Mouse (Mus musculus): ENCODE data around the gene Rdh16f1. TPM values are rescaled to one million over a fixed set of nuclear protein-coding genes. Genes with fewer than 3 reads are reported as not detected.

The Rdh16f1 gene
- polyA plus RNA-seq, 2 experiments, result 0.03 to 0.11 TPM

DNA sequence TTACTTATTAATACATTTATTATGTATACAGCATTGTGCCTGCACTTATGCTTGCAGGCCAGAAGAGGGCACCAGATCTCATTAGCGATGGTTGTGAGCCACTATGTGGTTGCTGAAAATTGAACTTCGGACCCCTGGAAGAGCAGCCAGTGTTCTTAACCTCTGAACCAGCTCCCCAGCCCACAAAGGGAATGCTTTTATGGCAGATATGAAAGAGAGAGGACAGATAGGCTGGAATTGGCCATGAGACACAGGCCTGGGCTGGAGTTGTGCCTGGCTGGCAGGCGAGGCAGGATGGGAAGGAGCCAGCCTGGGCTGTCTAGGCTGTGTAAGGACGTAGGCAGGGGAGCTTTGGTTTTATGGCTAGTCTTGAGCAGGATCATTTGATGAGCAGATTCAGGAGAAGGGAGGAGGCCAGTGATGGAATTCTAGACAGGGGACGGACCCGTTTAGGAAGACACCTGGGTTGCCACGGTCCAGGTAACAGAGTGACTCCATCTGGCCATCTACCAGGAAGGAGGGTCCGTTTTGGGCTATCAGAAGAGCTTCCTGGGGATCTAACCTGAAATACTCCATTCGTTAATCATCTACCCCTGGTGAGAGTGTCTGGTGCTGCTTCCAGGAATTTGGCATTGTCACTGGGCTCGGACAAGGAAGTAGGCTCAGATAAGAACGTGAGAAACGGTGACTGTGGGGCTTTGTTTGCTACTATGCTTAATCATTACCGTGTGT, 21.3 kb upstream of the Rdh16f1 start:
- Histone ChIP-seq H3K4me3 (ENCODE audit: insufficient read depth in 1 of 2, low read depth in 2 of 2, low read length in 2 of 2) (peak overlapping the region in 1 of 2 experiments; percentile 82; a peak in 2 of 4 replicates), H3K27ac (peak overlapping the region; percentile 45), H3K9me3 (ENCODE audit: control insufficient read depth, low read length) (no peaks in the 10 kb centered on the region), H3K4me2 (ENCODE audit: low read depth) (peak overlapping the region; percentile 75), H3K9ac (replicated peaks) (peak overlapping the region; percentile 79; the same call in 1 of the 2 replicates), H3K36me3 (replicated peaks; ENCODE audit: control insufficient read depth, insufficient read depth, low read depth) (peaks cover 15% of the 10 kb centered on the region), H3K27me3 (ENCODE audit: control insufficient read depth, insufficient read depth, low read length) (no peaks in the 10 kb centered on the region), H3K4me1 (replicated peaks; ENCODE audit: control insufficient read depth in 2 of 2, insufficient read depth in 2 of 2, low read length in 1 of 2) (peaks cover 36 to 44% of the 10 kb centered on the region in 2 experiments)
- ATAC-seq (ENCODE audit: insufficient read depth), result peak; percentile 40; the same call in 1 of the 2 replicates
- peak; percentile 86 for TF ChIP-seq CTCF (IDR thresholded peaks at IDR 0.05; ENCODE audit: low read depth)
- TF ChIP-seq EP300 (IDR thresholded peaks at IDR 0.05; ENCODE audit: low read depth), result 0 out of 2 replicates have a peak, but pooled peaks have one; percentile 11
- peak in 2 of 3 experiments; percentile 55 to 63 for DNase-seq (ENCODE audit: low read depth in 3 of 3, low spot score in 3 of 3)
- 21% methylated on average over 13 of the region's 13 CpGs for WGBS (ENCODE audit: insufficient replicate concordance)

DNA sequence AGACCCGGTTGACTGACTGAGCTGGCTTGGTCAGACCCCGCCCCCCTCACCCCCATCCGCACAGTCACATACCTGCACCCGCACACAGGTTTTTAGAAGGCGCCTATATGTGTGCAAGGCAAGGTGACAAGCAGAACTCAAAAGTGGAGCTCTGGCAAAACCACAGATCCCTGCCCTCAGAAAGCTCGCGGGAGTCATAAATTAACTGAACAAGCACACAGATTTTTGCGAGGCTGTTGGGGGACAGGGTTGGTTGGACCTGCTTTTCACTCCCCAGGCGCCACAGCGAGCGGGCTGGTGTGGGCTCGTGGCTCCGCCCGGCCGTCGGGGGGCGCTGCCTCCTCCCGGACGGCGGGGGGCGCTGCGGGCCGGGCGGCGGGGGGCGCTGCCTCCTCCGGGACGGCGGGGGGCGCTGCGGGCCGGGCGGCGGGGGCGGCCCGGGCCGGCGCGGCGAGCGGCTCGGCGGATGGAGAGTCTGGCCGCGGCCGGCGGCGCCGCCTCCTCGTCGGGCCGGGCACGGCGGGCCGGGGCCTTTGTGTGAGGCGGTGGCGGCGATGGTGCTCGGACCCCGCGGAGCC, 20.4 kb upstream of the Rdh16f1 start, which contains the start of gene Zbtb39:
Zbtb39 (plus strand) TSS at position 456 of the 578 bp plus-strand sequence.
- H3K27me3 ChIP-seq (ENCODE audit: control insufficient read depth, insufficient read depth, low read length), result no peaks in the 10 kb centered on the region
- H3K36me3 ChIP-seq (replicated peaks; ENCODE audit: control insufficient read depth, insufficient read depth, low read depth), result peaks cover 22% of the 10 kb centered on the region
- DNase-seq (ENCODE audit: low read depth in 3 of 3, low spot score in 3 of 3) (peak in 2 of 3 experiments; percentile 51 to 54), ATAC-seq (ENCODE audit: insufficient read depth) (peak; percentile 69)
- H3K4me2 ChIP-seq (ENCODE audit: low read depth), result peak within 1 kb of the TSS; percentile 75
- H3K4me1 ChIP-seq (replicated peaks; ENCODE audit: control insufficient read depth in 2 of 2, insufficient read depth in 2 of 2, low read length in 1 of 2), result peaks cover 29 to 36% of the 10 kb centered on the region in 2 experiments
- TF ChIP-seq CTCF (IDR thresholded peaks at IDR 0.05; ENCODE audit: low read depth) (peak; percentile 47), EP300 (IDR thresholded peaks at IDR 0.05; ENCODE audit: low read depth) (no peak)
- H3K4me3 ChIP-seq (ENCODE audit: insufficient read depth in 1 of 2, low read depth in 2 of 2, low read length in 2 of 2), result peak within 1 kb of the TSS; percentile 72 to 82
- H3K9ac ChIP-seq (replicated peaks), result peak within 1 kb of the TSS; percentile 79
- H3K9me3 ChIP-seq (ENCODE audit: control insufficient read depth, low read length), result no peaks in the 10 kb centered on the region
- WGBS (ENCODE audit: insufficient replicate concordance), result 3% methylated on average over 50 of the region's 61 CpGs
- peak within 1 kb of the TSS; percentile 45 for H3K27ac ChIP-seq

DNA sequence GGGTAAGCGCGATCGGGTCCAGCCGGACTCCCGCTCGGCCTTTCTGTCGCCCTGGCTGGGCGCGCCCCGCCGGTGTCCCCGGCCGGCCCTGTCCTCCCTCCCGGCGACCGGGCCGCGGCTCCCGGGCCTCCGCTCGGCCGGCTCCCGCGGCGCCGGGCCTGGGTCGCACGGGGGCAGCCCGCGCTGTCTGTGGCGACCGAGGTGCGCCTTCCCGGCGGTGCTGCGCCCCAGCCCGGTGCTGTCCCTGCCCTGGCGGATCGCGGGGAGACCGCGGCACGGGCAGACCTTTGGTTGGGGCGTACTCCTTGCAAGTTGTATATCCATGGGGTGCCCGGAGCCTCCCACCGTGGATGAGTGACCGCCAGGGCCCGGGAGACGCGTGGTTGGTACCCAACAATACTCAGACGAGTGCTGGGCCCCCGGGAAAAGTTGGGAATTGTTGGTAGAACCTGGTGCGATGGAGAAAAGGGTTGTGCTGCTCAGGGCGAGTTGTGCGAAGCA, 19.9 kb upstream of the Rdh16f1 start:
- Histone ChIP-seq H3K4me3 (ENCODE audit: insufficient read depth in 1 of 2, low read depth in 2 of 2, low read length in 2 of 2) (peak overlapping the region; percentile 72 to 82), H3K27me3 (ENCODE audit: control insufficient read depth, insufficient read depth, low read length) (no peaks in the 10 kb centered on the region), H3K4me1 (replicated peaks; ENCODE audit: control insufficient read depth in 2 of 2, insufficient read depth in 2 of 2, low read length in 1 of 2) (peaks cover 29 to 34% of the 10 kb centered on the region in 2 experiments), H3K9me3 (ENCODE audit: control insufficient read depth, low read length) (no peaks in the 10 kb centered on the region), H3K27ac (no peak overlapping the region; the same call in 1 of the 2 replicates), H3K36me3 (replicated peaks; ENCODE audit: control insufficient read depth, insufficient read depth, low read depth) (peaks cover 22% of the 10 kb centered on the region), H3K9ac (replicated peaks) (peak overlapping the region; percentile 79), H3K4me2 (ENCODE audit: low read depth) (peak overlapping the region; percentile 75)
- TF ChIP-seq CTCF (IDR thresholded peaks at IDR 0.05; ENCODE audit: low read depth) (no peak), EP300 (IDR thresholded peaks at IDR 0.05; ENCODE audit: low read depth) (no peak)
- WGBS (ENCODE audit: insufficient replicate concordance), result under 1% methylated on average over 54 of the region's 55 CpGs
- ATAC-seq (ENCODE audit: insufficient read depth) (peak; percentile 40), DNase-seq (ENCODE audit: low read depth in 3 of 3, low spot score in 3 of 3) (no peak)

DNA sequence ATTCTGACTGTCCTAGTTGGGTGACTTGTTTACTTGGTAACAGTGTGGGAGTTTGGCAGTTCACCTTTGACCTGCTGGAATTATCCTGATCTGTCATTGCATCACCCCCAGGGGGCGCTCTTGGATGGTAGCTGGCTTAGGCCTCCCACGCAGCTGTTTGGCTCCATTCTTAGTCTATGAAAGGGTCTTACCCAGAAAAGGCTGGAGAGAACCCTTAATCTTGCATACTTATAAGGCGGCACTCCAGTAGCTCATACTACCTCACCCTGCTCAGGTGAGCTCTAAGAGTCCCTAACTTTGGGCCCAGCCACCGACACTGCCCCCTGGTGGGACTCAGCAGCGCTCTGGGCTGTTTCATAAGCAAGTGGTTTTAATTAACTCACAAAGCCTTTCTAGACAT, 14.9 kb upstream of the Rdh16f1 start:
- TF ChIP-seq EP300 (IDR thresholded peaks at IDR 0.05; ENCODE audit: low read depth), result no peak
- peak; percentile 79 for TF ChIP-seq CTCF (IDR thresholded peaks at IDR 0.05; ENCODE audit: low read depth)
- peaks cover 3 to 16% of the 10 kb centered on the region in 2 experiments for H3K4me1 ChIP-seq (replicated peaks; ENCODE audit: control insufficient read depth in 2 of 2, insufficient read depth in 2 of 2, low read length in 1 of 2)
- H3K9ac ChIP-seq (replicated peaks), result no peak overlapping the region
- no peak overlapping the region for H3K27ac ChIP-seq
- ATAC-seq (ENCODE audit: insufficient read depth) (no peak), DNase-seq (ENCODE audit: low read depth in 3 of 3, low spot score in 3 of 3) (no peak)
- 75% methylated on average over 5 of the region's 5 CpGs for WGBS (ENCODE audit: insufficient replicate concordance)
- H3K4me3 ChIP-seq (ENCODE audit: insufficient read depth in 1 of 2, low read depth in 2 of 2, low read length in 2 of 2), result no peak overlapping the region
- no peaks in the 10 kb centered on the region for H3K9me3 ChIP-seq (ENCODE audit: control insufficient read depth, low read length)
- no peaks in the 10 kb centered on the region for H3K27me3 ChIP-seq (ENCODE audit: control insufficient read depth, insufficient read depth, low read length)
- H3K36me3 ChIP-seq (replicated peaks; ENCODE audit: control insufficient read depth, insufficient read depth, low read depth), result peaks cover 22% of the 10 kb centered on the region
- no peak overlapping the region for H3K4me2 ChIP-seq (ENCODE audit: low read depth)

DNA sequence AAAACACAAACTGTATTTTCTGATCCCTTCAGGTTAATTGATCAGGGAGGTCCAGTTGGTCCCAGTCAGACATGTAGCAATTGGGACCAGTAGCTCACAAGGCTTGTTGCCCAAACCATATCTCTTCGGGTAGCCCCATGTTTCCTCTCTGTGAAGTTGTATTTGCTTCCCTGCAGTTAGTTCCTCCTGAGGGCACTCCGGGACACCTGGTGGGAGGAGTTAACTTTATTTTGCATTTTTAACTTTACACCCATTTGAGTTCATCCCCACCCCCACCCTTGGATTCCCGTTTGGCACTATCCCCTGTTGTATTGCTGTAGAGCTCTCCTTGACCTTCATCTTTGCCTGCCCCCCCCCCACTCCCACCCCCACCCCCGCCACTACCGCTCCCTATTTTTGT, 13.7 kb upstream of the Rdh16f1 start:
- ATAC-seq (ENCODE audit: insufficient read depth) (no peak), DNase-seq (ENCODE audit: low read depth in 3 of 3, low spot score in 3 of 3) (no peak)
- WGBS (ENCODE audit: insufficient replicate concordance), result 55% methylated on average over 5 of the region's 5 CpGs
- H3K9me3 ChIP-seq (ENCODE audit: control insufficient read depth, low read length), result no peaks in the 10 kb centered on the region
- H3K4me3 ChIP-seq (ENCODE audit: insufficient read depth in 1 of 2, low read depth in 2 of 2, low read length in 2 of 2), result no peak overlapping the region
- H3K36me3 ChIP-seq (replicated peaks; ENCODE audit: control insufficient read depth, insufficient read depth, low read depth), result peaks cover 22% of the 10 kb centered on the region
- peaks cover 0 to 15% of the 10 kb centered on the region in 2 experiments; a peak in 1 of 4 replicates for H3K4me1 ChIP-seq (replicated peaks; ENCODE audit: control insufficient read depth in 2 of 2, insufficient read depth in 2 of 2, low read length in 1 of 2)
- TF ChIP-seq EP300 (IDR thresholded peaks at IDR 0.05; ENCODE audit: low read depth) (no peak), CTCF (IDR thresholded peaks at IDR 0.05; ENCODE audit: low read depth) (no peak)
- no peaks in the 10 kb centered on the region for H3K27me3 ChIP-seq (ENCODE audit: control insufficient read depth, insufficient read depth, low read length)
- no peak overlapping the region for H3K4me2 ChIP-seq (ENCODE audit: low read depth)
- no peak overlapping the region for H3K27ac ChIP-seq
- no peak overlapping the region for H3K9ac ChIP-seq (replicated peaks)
